Mouse (Mus musculus) gastrocnemius, postnatal 36 days (tissue): ENCODE measurements around the gene Rsph1. TPM values are rescaled to one million over a fixed set of nuclear protein-coding genes. Genes with fewer than 3 reads are reported as not detected.

ENCODE experiments used
- DNase-seq, 2 experiments: peaks; one replicate each; pipeline ENCODE4 v3.0.0; 2022
- intact Hi-C: fragments of 180-260 bp; cut with DNase I; formaldehyde crosslinking; loops from one replicate; pipeline ENCODE4 v1.15.1; 2025
- total RNA-seq, 2 experiments: library from RNA; stranded (reverse); gene quantifications; 2 replicates each; pipeline ENCODE4 v1.2.3; 2021

The Rsph1 gene
- total RNA-seq, 2 experiments from 2014 or later: 7.7 to 8.6 TPM

GRCm38 (mm10) chr17:31224591-31224990 is 52.6 kb downstream of the Rsph1 start:
- no peak for DNase-seq
- intact Hi-C loops: no loop called here

GRCm38 (mm10) chr17:31223835-31224234 is 53.3 kb downstream of the Rsph1 start:
- intact Hi-C loops: no loop called here
- DNase-seq: no peak

GRCm38 (mm10) chr17:31222810-31223310 is 54.3 kb downstream of the Rsph1 start:
- intact Hi-C loops: no loop called here
- no peak for DNase-seq

GRCm38 (mm10) chr17:31216068-31216955 is 60.9 kb downstream of the Rsph1 start:
- no peak for DNase-seq
- intact Hi-C loops: no loop called here

GRCm38 (mm10) chr17:31211881-31212280 is 65.3 kb downstream of the Rsph1 start:
- intact Hi-C loops: no loop called here

GRCm38 (mm10) chr17:31210299-31210698 is 66.9 kb downstream of the Rsph1 start:
- intact Hi-C loops: no loop called here
- no peak for DNase-seq

More at GRCm38 (mm10) chr17:31211881-31212280, 65.3 kb downstream of the Rsph1 start:
- no peak for DNase-seq

- intact Hi-C loops: no loop called here
- no peak for DNase-seq
Observed at GRCm38 (mm10) chr17:31209376-31209930, 67.7 kb downstream of the Rsph1 start.

- intact Hi-C loops: no loop called here
Observed at GRCm38 (mm10) chr17:31208654-31209053, 68.5 kb downstream of the Rsph1 start.

GRCm38 (mm10) chr17:31207771-31208334 is 69.3 kb downstream of the Rsph1 start, which contains the start of gene Ubash3a:
Gene Ubash3a (plus strand): TSS chr17:31207873.
- DNase-seq: no peak
- intact Hi-C loops: no loop called here

More at GRCm38 (mm10) chr17:31208654-31209053, 68.5 kb downstream of the Rsph1 start:
- DNase-seq: no peak

Other genes with a start within 250 kb of the Rsph1 start
- gene Abcg1, start 219.7 kb downstream of the Rsph1 start, total RNA-seq: 1 to 10 TPM; 1.7 to 2.3 TPM
- not detected for gene Tff3, start 147.7 kb downstream of the Rsph1 start, total RNA-seq
- not detected for gene Tff2, start 133.1 kb downstream of the Rsph1 start, total RNA-seq
- gene Tff1, start 112.1 kb downstream of the Rsph1 start, total RNA-seq: not detected
- not detected for gene Tmprss3, start 78.4 kb downstream of the Rsph1 start, total RNA-seq
- under 1 TPM in 1 of 2 experiments, not detected in 1; 0.41 TPM for gene Ubash3a, start 69.5 kb downstream of the Rsph1 start, total RNA-seq
- 1 to 10 TPM; 3.3 to 3.6 TPM for gene Slc37a1, start 9.4 kb upstream of the Rsph1 start, total RNA-seq
- gene Pde9a, start 108.8 kb upstream of the Rsph1 start, total RNA-seq: 1 to 10 TPM; 1.5 to 2.5 TPM
- 1 to 10 TPM; 5.0 to 5.3 TPM for gene Wdr4, start 242.6 kb upstream of the Rsph1 start, total RNA-seq
- gene Ndufv3, start 242.7 kb upstream of the Rsph1 start, total RNA-seq: 100 to 1,000 TPM; 439 to 467 TPM